Mouse (Mus musculus) neutrophil, adult 65 days (primary cell): ENCODE data around the gene Gm49354. TPM values are rescaled to one million over a fixed set of nuclear protein-coding genes. Genes with fewer than 3 reads are reported as not detected.

Source experiments
- total RNA-seq: library from RNA; stranded (reverse); gene quantifications from 2 replicates; pipeline ENCODE4 v1.2.4, GENCODE M21; 2023

Gm49354 gene
- not detected in 2 replicates for total RNA-seq

DNA sequence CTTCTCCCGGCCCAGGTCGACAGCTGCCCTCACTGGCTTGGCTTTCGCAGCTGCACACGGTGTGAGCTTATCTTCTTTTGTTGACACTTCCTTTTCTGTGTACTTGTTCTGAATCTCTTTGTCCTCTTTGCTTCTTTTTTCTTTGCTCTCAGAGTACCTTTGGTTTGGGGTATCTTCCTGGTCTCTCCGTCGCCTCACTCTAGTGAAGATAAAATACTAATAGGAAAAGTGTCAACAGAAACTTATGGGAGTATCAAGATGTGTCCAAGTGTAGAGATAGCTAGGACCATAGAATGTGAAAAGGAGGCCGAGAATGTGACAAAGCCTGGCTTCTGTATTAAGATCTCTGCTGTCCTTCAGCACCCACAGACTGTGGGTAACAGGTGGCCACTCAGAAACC, at the start of gene Gm49354:
Gene Gm49354, minus strand, starts transcription at position 101 of the 400 bp plus-strand sequence.

DNA sequence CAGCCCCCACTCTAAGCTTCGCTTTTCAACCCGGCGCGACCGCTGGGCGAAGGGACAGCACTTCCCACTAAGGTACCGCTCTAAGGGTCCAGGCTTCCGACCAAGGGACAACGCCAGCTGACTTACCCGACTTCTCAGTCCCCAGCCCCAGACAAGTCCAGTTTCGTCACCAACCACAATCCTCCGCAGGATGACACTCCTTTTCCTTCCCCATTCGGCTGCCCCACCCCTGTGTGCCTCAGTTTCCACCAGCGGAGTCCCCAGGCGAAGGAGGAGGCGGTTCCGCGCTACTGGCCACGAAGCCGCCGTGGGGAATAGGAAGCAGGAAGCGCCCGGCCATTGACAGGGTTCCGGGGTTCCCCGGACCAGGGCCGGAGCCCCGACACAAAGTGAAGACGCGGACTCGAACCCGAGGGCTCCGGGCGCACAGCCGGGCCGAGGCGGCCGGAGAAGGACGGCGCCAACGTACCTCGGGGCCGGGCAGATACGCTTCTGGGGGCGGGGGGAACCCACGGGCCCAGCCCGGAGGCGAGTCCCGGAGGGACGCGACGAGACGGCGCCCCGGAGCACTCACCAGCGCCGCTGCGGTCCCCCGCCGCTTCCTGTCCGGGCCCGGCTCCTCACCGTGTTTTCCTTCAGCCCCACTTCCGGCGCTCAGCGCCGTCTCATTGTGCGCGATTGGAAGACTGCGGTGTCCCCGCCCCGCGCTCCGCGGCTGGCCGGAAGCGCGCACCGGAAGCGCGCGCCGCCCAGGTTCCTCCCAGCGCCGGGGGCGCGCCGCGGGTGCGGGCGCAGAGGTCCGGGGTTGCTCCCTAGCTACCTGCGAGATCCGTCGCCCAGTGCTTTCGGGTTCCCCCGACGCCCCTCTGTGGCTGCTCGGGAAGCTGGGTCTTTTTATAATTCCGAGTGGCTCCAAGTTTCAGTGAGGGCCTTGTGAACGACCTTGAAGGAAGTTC, 40.7 kb upstream of the Gm49354 start, which contains the start of gene Tut7:
Gene Tut7, minus strand, starts transcription at position 641 of the 956 bp plus-strand sequence.

GRCm38 (mm10) chr13:59769296-59770163, 12.5 kb downstream of the Gm49354 start, which contains the start of gene Isca1:
Gene Isca1, minus strand, starts transcription at chr13:59769810.

DNA sequence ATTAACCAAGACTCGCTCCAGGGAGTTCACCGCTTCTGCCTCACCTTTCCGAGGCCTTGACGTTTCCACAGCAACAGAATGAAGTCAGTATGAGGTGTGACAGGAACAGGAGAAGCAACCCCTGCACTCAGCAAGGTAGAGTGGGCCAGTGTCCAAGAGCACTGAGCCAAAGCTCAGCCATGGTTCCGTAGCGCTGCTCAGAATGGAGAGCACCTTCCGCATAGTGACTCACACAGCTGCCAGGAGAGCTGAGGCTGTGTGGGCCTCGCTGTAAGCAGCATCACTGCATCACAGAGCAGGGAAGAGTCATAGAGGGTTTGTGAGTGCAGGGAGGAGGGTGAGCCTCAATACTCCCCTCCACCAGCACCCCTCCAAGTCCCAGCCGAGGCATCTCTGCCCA, 35.3 kb downstream of the Gm49354 start, which contains the start of gene 1700014D04Rik:
Gene 1700014D04Rik, minus strand, starts transcription at position 42 of the 400 bp plus-strand sequence.

DNA sequence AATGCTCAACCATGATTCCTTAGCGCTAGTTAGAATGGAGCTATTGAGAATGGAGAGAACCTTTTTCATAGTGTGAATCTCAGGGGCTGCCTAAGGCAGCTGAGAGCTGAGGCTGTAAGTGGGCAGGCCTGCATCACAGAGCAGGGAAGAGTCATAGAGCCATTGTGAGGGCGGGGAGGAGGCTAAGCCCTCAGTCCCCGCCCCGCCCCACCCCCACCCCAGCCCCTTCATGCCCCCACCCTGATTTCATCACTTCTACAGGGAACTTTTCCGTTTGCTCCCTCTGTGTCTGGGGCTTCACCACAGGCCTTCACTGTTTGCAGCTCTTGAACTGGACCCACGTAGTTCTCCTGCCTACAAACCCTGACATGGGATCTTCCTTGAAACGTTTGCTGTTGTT, 50.4 kb downstream of the Gm49354 start, which contains the start of gene Spata31d1d:
Gene Spata31d1d, minus strand, starts transcription at position 101 of the 400 bp plus-strand sequence.

DNA sequence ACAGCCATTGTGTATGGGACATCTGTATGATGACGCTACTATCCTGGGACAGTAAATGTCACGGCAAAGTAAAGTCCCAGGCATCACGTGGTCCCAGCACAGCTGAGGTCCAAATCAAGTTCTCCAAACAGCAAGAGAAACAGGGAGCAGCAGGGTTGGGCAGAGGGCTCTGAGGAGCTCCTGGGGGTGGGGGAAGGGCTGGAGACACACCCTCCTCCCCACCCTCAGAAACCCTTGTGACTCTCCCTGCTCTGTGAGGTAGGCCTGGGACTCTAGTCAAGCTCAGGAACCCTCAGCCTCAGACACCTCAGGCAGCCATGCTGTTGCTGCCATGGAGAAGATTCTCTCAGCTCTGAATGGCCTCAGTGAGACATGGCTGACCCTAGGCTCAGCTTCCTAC, 70.1 kb downstream of the Gm49354 start, which contains the start of gene Spata31d1b:
Gene Spata31d1b, plus strand, starts transcription at position 301 of the 400 bp plus-strand sequence.

DNA sequence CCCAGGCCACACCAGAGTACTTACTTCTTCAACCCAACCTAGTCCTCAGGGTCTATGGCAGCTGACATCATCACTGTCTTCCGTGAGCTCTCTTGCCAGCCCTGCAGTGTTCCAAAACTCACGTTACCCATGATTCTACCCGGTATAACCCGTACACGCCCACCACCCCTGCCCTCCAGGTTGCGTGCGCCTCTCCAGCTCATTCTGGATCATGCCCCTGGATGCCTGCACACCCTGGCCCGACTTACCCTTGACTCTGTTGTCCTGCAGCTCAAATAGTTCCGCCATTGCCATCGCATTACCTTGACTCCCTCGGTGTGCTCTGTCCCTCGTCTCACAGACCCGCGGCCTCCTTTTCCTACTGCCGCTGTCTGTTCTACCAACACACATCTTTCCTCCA, 71.8 kb downstream of the Gm49354 start, which contains the start of gene Spata31d1a:
Gene Spata31d1a, minus strand, starts transcription at position 101 of the 400 bp plus-strand sequence.

Other genes starting within 250 kb of the Gm49354 start
- gene Agtpbp1, start 197.0 kb downstream of the Gm49354 start, total RNA-seq = 34.9 and 55.1 TPM in 2 replicates
- gene Naa35, start 197.0 kb downstream of the Gm49354 start, total RNA-seq = 61.3 and 63.7 TPM in 2 replicates
- 20.4 and 24.2 TPM in 2 replicates for gene Golm1, start 106.4 kb downstream of the Gm49354 start, total RNA-seq
- gene 4921517D22Rik, start 88.1 kb downstream of the Gm49354 start, total RNA-seq = not detected in 2 replicates
- not detected in 2 replicates for gene Spata31d1a, start 71.9 kb downstream of the Gm49354 start, total RNA-seq
- gene Spata31d1b, start 70.0 kb downstream of the Gm49354 start, total RNA-seq = not detected in 2 replicates
- gene Spata31d1d, start 50.5 kb downstream of the Gm49354 start, total RNA-seq = not detected in 2 replicates
- gene 1700014D04Rik, start 35.5 kb downstream of the Gm49354 start, total RNA-seq = not detected in 2 replicates
- gene Isca1, start 12.4 kb downstream of the Gm49354 start, total RNA-seq = 52.1 and 52.8 TPM in 2 replicates
- 554 and 695 TPM in 2 replicates for gene Tut7, start 40.9 kb upstream of the Gm49354 start, total RNA-seq